Mouse (Mus musculus) mesoderm, embryonic 11.5 days (tissue): Measurements from ENCODE around the gene Nup210l.

Source experiments
- DNase-seq: peaks from one replicate; pipeline ENCODE4 v3.0.0-alpha.2; 2012; ENCODE audit warnings: low read depth, low spot score

Gene Nup210l

GRCm38 (mm10) chr3:90255784-90256353 is 151.9 kb downstream of the Nup210l start:
- DNase-seq: no peak

- no peak for DNase-seq
Observed at GRCm38 (mm10) chr3:90256731-90257530, 153.0 kb downstream of the Nup210l start.

- no peak for DNase-seq
Observed at GRCm38 (mm10) chr3:90258521-90258920, 154.6 kb downstream of the Nup210l start.
